Mouse (Mus musculus): Measurements from ENCODE around the gene Abcg8. TPM values are rescaled to one million over a fixed set of nuclear protein-coding genes. Genes with fewer than 3 reads are reported as not detected.

The Abcg8 gene
- polyA plus RNA-seq, 1 experiment from 2014 or later = 0.11 TPM

- H3K36me3 ChIP-seq = no peaks in the 10 kb centered on the region
- peaks cover 14% of the 10 kb centered on the region for H3K4me1 ChIP-seq (replicated peaks)
- 37% methylated on average over 5 of the region's 5 CpGs for WGBS
- H3K9me3 ChIP-seq = no peaks in the 10 kb centered on the region
- H3K27me3 ChIP-seq = no peaks in the 10 kb centered on the region
- no peak overlapping the region for H3K9ac ChIP-seq (replicated peaks)
- H3K27ac ChIP-seq = no peak overlapping the region
- no peak overlapping the region for H3K4me3 ChIP-seq (replicated peaks)
- no peak overlapping the region for H3K4me2 ChIP-seq
- ATAC-seq (ENCODE audit: insufficient number of reproducible peaks, insufficient read depth, low FRiP score, low TSS enrichment, low read depth) = no peak
Observed at GRCm38 (mm10) chr17:84658195-84658594, 17.9 kb upstream of the Abcg8 start.

- WGBS = 86% methylated on average over 8 of the region's 8 CpGs
- Histone ChIP-seq H3K4me1 (replicated peaks) (peaks cover 16% of the 10 kb centered on the region), H3K9ac (replicated peaks) (no peak overlapping the region), H3K27me3 (no peaks in the 10 kb centered on the region), H3K9me3 (no peaks in the 10 kb centered on the region), H3K36me3 (no peaks in the 10 kb centered on the region), H3K4me2 (no peak overlapping the region), H3K4me3 (replicated peaks) (no peak overlapping the region), H3K27ac (no peak overlapping the region)
- ATAC-seq (ENCODE audit: insufficient number of reproducible peaks, insufficient read depth, low FRiP score, low TSS enrichment, low read depth) = no peak
Observed at GRCm38 (mm10) chr17:84658951-84659350, 17.2 kb upstream of the Abcg8 start.

DNA sequence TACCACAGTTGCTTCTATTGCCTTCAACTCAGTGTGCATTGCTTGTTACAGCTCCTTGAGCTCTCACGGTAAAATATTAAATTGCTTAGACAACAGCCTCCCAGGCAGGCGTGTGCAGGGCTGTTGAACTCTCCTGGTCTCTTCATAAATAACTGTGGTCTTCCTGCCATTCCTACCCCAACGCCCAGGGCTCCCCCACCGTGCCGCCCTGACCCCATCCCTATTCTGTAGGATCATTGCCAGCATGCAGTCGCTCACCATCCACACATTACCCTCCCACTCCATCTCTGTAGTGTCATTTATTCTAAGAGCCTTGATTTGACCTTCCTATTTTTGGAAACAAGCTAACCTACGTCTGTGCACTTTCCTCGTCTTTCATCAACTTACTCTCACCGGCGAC, 11.0 kb upstream of the Abcg8 start:
- 39% methylated on average over 10 of the region's 10 CpGs for WGBS
- Histone ChIP-seq H3K36me3 (no peaks in the 10 kb centered on the region), H3K9ac (replicated peaks) (no peak overlapping the region), H3K27me3 (no peaks in the 10 kb centered on the region), H3K4me3 (replicated peaks) (no peak overlapping the region), H3K4me2 (no peak overlapping the region), H3K27ac (no peak overlapping the region), H3K9me3 (no peaks in the 10 kb centered on the region), H3K4me1 (replicated peaks) (peaks cover 16% of the 10 kb centered on the region)
- ATAC-seq (ENCODE audit: insufficient number of reproducible peaks, insufficient read depth, low FRiP score, low TSS enrichment, low read depth) = no peak

- Histone ChIP-seq H3K9me3 (no peaks in the 10 kb centered on the region), H3K9ac (replicated peaks) (no peak overlapping the region), H3K27ac (no peak overlapping the region), H3K36me3 (no peaks in the 10 kb centered on the region), H3K4me3 (replicated peaks) (no peak overlapping the region), H3K4me1 (replicated peaks) (peaks cover 16% of the 10 kb centered on the region), H3K27me3 (no peaks in the 10 kb centered on the region), H3K4me2 (peak overlapping the region; percentile 3; the same call in 1 of the 2 replicates)
- 9% methylated on average over 9 of the region's 9 CpGs for WGBS
- no peak for ATAC-seq (ENCODE audit: insufficient number of reproducible peaks, insufficient read depth, low FRiP score, low TSS enrichment, low read depth)
Observed at GRCm38 (mm10) chr17:84665691-84666090, 10.4 kb upstream of the Abcg8 start.

DNA sequence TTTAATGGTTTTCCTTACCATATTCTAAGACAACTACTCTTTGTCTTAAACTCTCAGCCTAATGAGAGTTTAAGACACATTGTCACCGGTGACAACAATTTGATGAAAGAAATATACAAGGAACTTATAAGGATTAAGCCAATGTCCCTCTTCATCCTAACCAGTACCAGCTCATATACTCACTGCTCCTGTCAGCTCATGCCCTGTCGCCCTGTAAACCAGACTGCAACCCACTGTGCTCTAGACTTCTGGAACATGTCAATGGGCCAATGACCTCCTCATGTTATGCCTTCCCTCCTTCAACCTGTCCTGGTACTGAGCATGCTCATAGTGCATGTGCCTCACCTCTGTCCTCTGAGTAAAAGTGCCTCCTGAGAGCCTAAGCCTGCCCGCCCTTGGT, 8.3 kb upstream of the Abcg8 start:
- no peak overlapping the region for H3K27ac ChIP-seq

GRCm38 (mm10) chr17:84672376-84673369, 3.4 kb upstream of the Abcg8 start:
- WGBS = 72% methylated on average over 16 of the region's 16 CpGs
- Histone ChIP-seq H3K4me2 (no peak overlapping the region), H3K27me3 (peaks cover 9% of the 10 kb centered on the region), H3K36me3 (no peaks in the 10 kb centered on the region), H3K9ac (replicated peaks) (no peak overlapping the region), H3K4me3 (replicated peaks) (no peak overlapping the region), H3K27ac (no peak overlapping the region), H3K4me1 (replicated peaks) (peaks cover 11% of the 10 kb centered on the region; the same call in 1 of the 2 replicates), H3K9me3 (no peaks in the 10 kb centered on the region)
- no peak for ATAC-seq (ENCODE audit: insufficient number of reproducible peaks, insufficient read depth, low FRiP score, low TSS enrichment, low read depth)

More for the DNA sequence above, 8.3 kb upstream of the Abcg8 start:
- no peak for ATAC-seq (ENCODE audit: insufficient number of reproducible peaks, insufficient read depth, low FRiP score, low TSS enrichment, low read depth)
- Histone ChIP-seq H3K36me3 (no peaks in the 10 kb centered on the region), H3K4me2 (no peak overlapping the region), H3K27me3 (no peaks in the 10 kb centered on the region), H3K4me1 (replicated peaks) (peaks cover 16% of the 10 kb centered on the region), H3K9ac (replicated peaks) (no peak overlapping the region), H3K4me3 (replicated peaks) (no peak overlapping the region), H3K9me3 (no peaks in the 10 kb centered on the region)
- WGBS = 86% methylated on average over 3 of the region's 3 CpGs

DNA sequence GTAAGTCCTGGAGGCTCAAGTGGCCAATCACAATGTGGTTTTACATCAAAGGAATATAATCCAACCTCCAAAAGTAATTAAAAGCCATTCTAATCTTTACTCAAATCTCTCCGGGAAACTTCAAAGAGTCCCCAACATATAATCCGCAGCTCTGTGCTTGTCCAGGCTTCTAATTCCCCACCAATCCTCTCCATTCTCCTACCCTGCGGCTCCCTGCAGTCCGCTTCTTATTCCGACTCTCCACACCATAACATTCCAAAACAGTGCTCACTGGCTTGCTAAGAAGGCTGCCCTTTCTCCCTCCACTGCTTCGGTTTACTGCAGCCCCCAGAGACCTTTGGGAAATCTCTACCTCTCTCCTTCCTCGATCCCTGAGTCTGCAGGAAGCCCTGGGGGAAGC, 2.1 kb upstream of the Abcg8 start:
- H3K27me3 ChIP-seq = peaks cover 9% of the 10 kb centered on the region
- H3K9me3 ChIP-seq = no peaks in the 10 kb centered on the region
- H3K9ac ChIP-seq (replicated peaks) = no peak overlapping the region
- no peak for ATAC-seq (ENCODE audit: insufficient number of reproducible peaks, insufficient read depth, low FRiP score, low TSS enrichment, low read depth)
- no peak overlapping the region for H3K4me2 ChIP-seq
- no peaks in the 10 kb centered on the region for H3K36me3 ChIP-seq
- H3K27ac ChIP-seq = no peak overlapping the region
- H3K4me3 ChIP-seq (replicated peaks) = no peak overlapping the region
- WGBS = 17% methylated on average over 7 of the region's 7 CpGs
- H3K4me1 ChIP-seq (replicated peaks) = peaks cover 11% of the 10 kb centered on the region; the same call in 1 of the 2 replicates

- Histone ChIP-seq H3K9me3 (no peaks in the 10 kb centered on the region), H3K9ac (replicated peaks) (no peak overlapping the region), H3K27me3 (peaks cover 9% of the 10 kb centered on the region), H3K4me1 (replicated peaks) (peaks cover 8% of the 10 kb centered on the region; the same call in 1 of the 2 replicates), H3K27ac (no peak overlapping the region), H3K4me2 (0 out of 2 replicates have a peak overlapping the region, but pooled peaks have one; percentile 76), H3K36me3 (no peaks in the 10 kb centered on the region), H3K4me3 (replicated peaks) (no peak overlapping the region)
- ATAC-seq (ENCODE audit: insufficient number of reproducible peaks, insufficient read depth, low FRiP score, low TSS enrichment, low read depth) = no peak
- WGBS = 60% methylated on average over 4 of the region's 4 CpGs
Observed at GRCm38 (mm10) chr17:84675204-84675603, 898 bp upstream of the Abcg8 start.

- ATAC-seq (ENCODE audit: insufficient number of reproducible peaks, insufficient read depth, low FRiP score, low TSS enrichment, low read depth) = no peak
- Histone ChIP-seq H3K4me2 (no peak overlapping the region), H3K36me3 (no peaks in the 10 kb centered on the region), H3K27ac (no peak overlapping the region), H3K27me3 (peaks cover 9% of the 10 kb centered on the region), H3K9me3 (no peaks in the 10 kb centered on the region), H3K4me3 (replicated peaks) (no peak overlapping the region), H3K4me1 (replicated peaks) (peaks cover 8% of the 10 kb centered on the region; the same call in 1 of the 2 replicates), H3K9ac (replicated peaks) (no peak overlapping the region)
- 83% methylated on average over 11 of the region's 11 CpGs for WGBS
Observed at GRCm38 (mm10) chr17:84677595-84677994, 1.5 kb downstream of the Abcg8 start.

DNA sequence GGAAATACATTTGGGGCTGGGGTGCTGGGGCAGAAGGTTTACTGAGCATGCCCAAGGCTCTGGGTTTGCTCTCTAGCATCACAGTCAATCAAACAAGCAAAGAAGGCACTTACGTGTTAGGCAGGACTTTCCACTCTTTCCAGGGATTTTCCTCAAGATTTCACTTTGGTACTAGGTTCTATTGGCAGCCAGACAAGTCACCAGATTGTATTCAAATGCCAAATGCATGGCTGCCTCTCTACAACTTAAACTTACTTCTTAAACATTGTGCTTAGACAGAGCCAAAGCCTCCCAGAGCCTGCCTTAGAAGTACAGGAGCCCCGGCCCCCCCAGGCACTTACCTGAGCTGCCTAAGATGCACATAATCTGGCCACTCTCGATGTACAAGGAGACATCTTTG, 5.6 kb downstream of the Abcg8 start:
- Histone ChIP-seq H3K36me3 (no peaks in the 10 kb centered on the region), H3K9ac (replicated peaks) (no peak overlapping the region), H3K9me3 (no peaks in the 10 kb centered on the region), H3K4me2 (no peak overlapping the region), H3K4me3 (replicated peaks) (no peak overlapping the region), H3K4me1 (replicated peaks) (no peaks in the 10 kb centered on the region), H3K27ac (no peak overlapping the region), H3K27me3 (no peaks in the 10 kb centered on the region)
- no peak for ATAC-seq (ENCODE audit: insufficient number of reproducible peaks, insufficient read depth, low FRiP score, low TSS enrichment, low read depth)
- WGBS = 81% methylated on average over 3 of the region's 3 CpGs

- no peaks in the 10 kb centered on the region for H3K4me1 ChIP-seq (replicated peaks)
- no peak within 1 kb of the TSS for H3K9ac ChIP-seq (replicated peaks)
- no peak within 1 kb of the TSS for H3K4me2 ChIP-seq
- no peaks in the 10 kb centered on the region for H3K36me3 ChIP-seq
- no peak for ATAC-seq (ENCODE audit: insufficient number of reproducible peaks, insufficient read depth, low FRiP score, low TSS enrichment, low read depth)
- H3K9me3 ChIP-seq = no peaks in the 10 kb centered on the region
- no peaks in the 10 kb centered on the region for H3K27me3 ChIP-seq
- H3K4me3 ChIP-seq (replicated peaks) = no peak within 1 kb of the TSS
- H3K27ac ChIP-seq = no peak within 1 kb of the TSS
- WGBS = 78% methylated on average over 18 of the region's 18 CpGs
Observed at GRCm38 (mm10) chr17:84682734-84683717, 6.9 kb downstream of the Abcg8 start, which contains the start of gene Abcg5. TSS of gene Abcg5 (minus strand) at chr17:84683011.

All from limb, embryonic 12.5 days (tissue).